Comparison of ENCODE assay signal across 17 mouse cellular contexts in genomic region chr9:27963385-27963784, GRCm38 (mm10).
A peak's percentile ranks its signal among the peaks of the same experiment; 100 is the strongest.
DNase-seq lines count a peak whose midpoint lies in the region; ATAC-seq and TF ChIP-seq lines count a peak whose summit lies in the region.
"Had no signal": no experiment of that assay in that cellular context is flagged by ENCODE, and none has a peak within 500 bp of the region (broad histone marks: within the 10 kb centered on the region; RNA-seq: fewer than 3 reads in every experiment).

No protein-coding gene starts in this region.

- no peak overlapping the region for H3K9ac ChIP-seq in stomach, postnatal 0 days (ENCODE audit: low read length)
- H3K9ac ChIP-seq: liver, embryonic 12.5 days; midbrain, embryonic 13.5 days had no signal

- no peak overlapping the region for H3K4me2 ChIP-seq in stomach, postnatal 0 days (replicated peaks; ENCODE audit: low read depth)
- H3K4me2 ChIP-seq: liver, embryonic 12.5 days; midbrain, embryonic 13.5 days had no signal

- TF ChIP-seq EP300 in stomach, postnatal 0 days (optimal IDR thresholded peaks at IDR 0.05), result no peak

- peak; percentile 59 for ATAC-seq in stomach, postnatal 0 days (ENCODE audit: low FRiP score, low TSS enrichment)
- no peak for ATAC-seq in inflammation-experienced regulatory T-cells, adult 6 months
- ATAC-seq: CD4-positive, CD25-positive, alpha-beta regulatory T cell, adult 4 months; liver, embryonic 12.5 days; midbrain, embryonic 13.5 days had no signal

- H3K4me3 ChIP-seq in lung, adult 2 months (replicated peaks; ENCODE audit: extremely low read depth, low read depth, low read length), result no peak overlapping the region
- no peak overlapping the region for H3K4me3 ChIP-seq in stomach, postnatal 0 days (ENCODE audit: low read depth, low read length)
- H3K4me3 ChIP-seq: hindbrain, embryonic 10.5 days; liver, embryonic 12.5 days; midbrain, embryonic 13.5 days had no signal

- no peak for TF ChIP-seq POLR2A in lung, adult 2 months (IDR thresholded peaks at IDR 0.05; ENCODE audit: borderline replicate concordance, extremely low read depth, low read depth, low read length)

- no peak for TF ChIP-seq CTCF in lung, adult 2 months (IDR thresholded peaks at IDR 0.05; ENCODE audit: insufficient read depth, low read length)
- TF ChIP-seq CTCF in stomach, postnatal 0 days (IDR thresholded peaks at IDR 0.05; ENCODE audit: low read depth), result no peak

- H3K9me3 ChIP-seq in stomach, postnatal 0 days (ENCODE audit: control insufficient read depth, low read length), result no peaks in the 10 kb centered on the region
- H3K9me3 ChIP-seq: G1E; hindbrain, embryonic 10.5 days; liver, embryonic 12.5 days; midbrain, embryonic 13.5 days had no signal

- intact Hi-C loops in heart, postnatal 10 days (cut with DNase I), result no loop called here

- H3K36me3 ChIP-seq in stomach, postnatal 0 days (ENCODE audit: control insufficient read depth, insufficient read depth, low read length), result no peaks in the 10 kb centered on the region
- H3K36me3 ChIP-seq: G1E; hindbrain, embryonic 10.5 days; liver, embryonic 12.5 days; midbrain, embryonic 13.5 days had no signal

- peak; percentile 4 to 16 for DNase-seq in heart, postnatal 10 days
- no peak for DNase-seq in heart, adult 18-20 months
- DNase-seq in lung, postnatal 10 days, result peak; percentile 50
- no peak for DNase-seq in lung, adult 2 months
- DNase-seq in brain, adult 2 months (ENCODE audit: low read depth, low spot score), result peak; percentile 73
- peak; percentile 37 for DNase-seq in stomach, postnatal 0 days (ENCODE audit: low spot score)
- DNase-seq: adrenal gland, adult 8-10 months; cerebellum, adult 11-12 months; gastrocnemius, postnatal 25 days; kidney, adult 9 months; kidney, postnatal 36 days had no signal

- no peaks in the 10 kb centered on the region for H3K27me3 ChIP-seq in stomach, postnatal 0 days (ENCODE audit: control insufficient read depth, insufficient read depth, low read length)
- H3K27me3 ChIP-seq: liver, embryonic 12.5 days; midbrain, embryonic 13.5 days had no signal

- no peaks in the 10 kb centered on the region for H3K4me1 ChIP-seq in lung, adult 2 months (ENCODE audit: control insufficient read depth, insufficient read depth, low read length)
- no peaks in the 10 kb centered on the region for H3K4me1 ChIP-seq in stomach, postnatal 0 days (replicated peaks; ENCODE audit: control insufficient read depth, insufficient read depth)
- H3K4me1 ChIP-seq: hindbrain, embryonic 10.5 days; liver, embryonic 12.5 days; midbrain, embryonic 13.5 days had no signal

- WGBS in lung, adult 2 months, result 6% methylated on average over 2 of the region's 2 CpGs
- 12% methylated on average over 2 of the region's 2 CpGs for WGBS in stomach, postnatal 0 days

- H3K27ac ChIP-seq in stomach, postnatal 0 days (replicated peaks), result no peak overlapping the region
- H3K27ac ChIP-seq: hindbrain, embryonic 10.5 days; liver, embryonic 12.5 days; midbrain, embryonic 13.5 days had no signal

Comparison
In these comparisons a context has a peak if more than half of its experiments do, and no peak if none do; other contexts are left out.
1. DNase-seq: peak in heart, postnatal 10 days (2 of 2), lung, postnatal 10 days (single experiment), brain, adult 2 months (single experiment) and stomach, postnatal 0 days (single experiment); none in heart, adult 18-20 months (0 of 2) and lung, adult 2 months (single experiment).